Mouse (Mus musculus) c-Kit-positive CD71-positive TER-119-negative erythroid progenitor cells, embryonic 14.5 days (primary cell): Measurements from ENCODE around the gene Plppr5.

ENCODE experiments used
- DNase-seq: peaks from one replicate; pipeline ENCODE4 v3.0.0-alpha.2; 2013; ENCODE audit warnings: low read depth

The Plppr5 gene

DNA sequence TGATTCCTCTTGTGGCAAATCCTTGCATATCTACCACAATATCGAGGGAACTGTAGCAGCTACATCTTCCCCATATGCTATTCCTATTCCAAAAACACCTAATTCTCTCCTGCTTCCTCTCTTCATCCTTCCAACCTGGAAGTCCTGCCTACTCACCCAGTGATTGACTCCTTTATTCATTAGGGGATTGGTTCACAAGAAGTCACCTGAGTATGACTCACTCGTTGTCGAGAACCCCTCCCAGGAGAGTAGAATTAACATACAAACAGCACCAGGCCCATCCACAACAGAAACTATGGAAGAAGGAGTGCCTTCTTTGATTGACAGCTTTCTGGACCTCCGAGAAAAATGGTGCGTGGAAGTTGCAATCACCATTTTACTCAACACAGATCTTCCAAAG is 121.7 kb downstream of the Plppr5 start:
- no peak for DNase-seq

DNA sequence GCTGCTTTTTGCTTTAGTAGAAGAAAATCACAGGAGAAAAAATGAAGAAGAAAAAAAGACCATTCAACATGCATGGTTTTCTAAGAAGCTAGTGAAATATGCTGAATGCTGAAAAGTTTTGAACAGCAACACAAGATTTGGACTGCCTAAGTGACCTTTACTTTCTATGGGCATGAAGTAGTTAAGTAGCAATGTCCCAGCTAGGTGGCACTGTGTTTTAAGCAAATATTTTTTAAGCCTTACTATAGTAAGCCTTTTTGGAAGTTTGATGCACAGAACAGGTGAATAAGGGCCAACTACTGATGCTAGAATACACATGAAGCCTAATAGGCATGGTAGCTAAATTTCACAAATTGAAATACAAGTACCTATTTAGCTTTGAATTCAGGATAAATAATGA is 134.2 kb downstream of the Plppr5 start:
- DNase-seq = no peak

DNA sequence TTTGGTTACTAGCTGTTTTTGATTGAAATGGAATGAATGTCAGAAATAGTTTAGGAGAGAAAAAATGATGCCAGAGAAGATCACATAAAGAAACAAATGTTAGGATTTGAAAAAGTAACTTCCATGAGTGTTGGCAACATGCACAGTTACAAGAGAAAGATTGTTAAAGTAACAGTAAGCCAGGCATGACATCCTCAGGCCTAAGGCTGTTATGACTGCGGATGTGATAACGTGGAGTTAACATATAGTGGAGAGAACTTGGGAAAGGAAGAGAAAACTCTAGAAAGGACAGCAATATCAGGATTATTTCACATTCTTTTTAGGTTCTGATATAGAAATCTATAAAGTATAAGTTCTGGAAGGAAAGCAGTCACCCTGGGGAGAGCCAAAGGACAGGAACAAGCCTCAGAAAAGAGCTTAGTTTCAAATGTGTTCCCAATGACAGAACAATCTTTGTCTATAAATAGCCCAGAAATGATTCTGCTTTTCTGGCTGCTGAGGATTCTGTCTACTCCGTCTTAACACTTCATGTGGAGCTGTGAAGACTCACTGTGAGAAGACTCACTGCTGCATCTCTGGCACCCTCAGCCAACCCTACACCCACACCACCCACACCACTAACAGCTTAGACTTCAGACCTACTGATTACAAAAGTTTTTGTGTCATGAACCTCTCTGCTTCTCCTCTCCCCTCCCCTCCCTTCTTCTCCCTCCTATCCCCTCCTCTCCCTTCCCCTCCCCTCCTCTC is 142.1 kb downstream of the Plppr5 start:
- no peak for DNase-seq

DNA sequence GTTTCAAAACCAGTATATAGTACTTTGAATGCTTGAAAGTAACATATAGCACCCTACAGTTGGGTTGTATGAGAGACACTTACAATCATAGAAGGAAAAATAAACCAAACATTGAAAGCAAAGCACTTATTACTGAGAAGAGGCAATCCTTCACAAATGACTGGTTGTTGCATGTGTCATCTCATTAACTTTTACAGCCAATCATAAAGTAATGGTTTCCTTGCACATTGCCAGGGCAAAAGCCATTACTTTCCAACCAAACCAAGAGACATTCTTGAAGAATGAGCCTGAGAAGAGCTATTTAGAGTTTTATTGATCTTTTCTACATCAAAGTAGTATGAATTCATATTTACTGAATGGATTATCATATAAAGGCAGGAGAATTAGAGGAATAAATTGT is 148.8 kb downstream of the Plppr5 start:
- DNase-seq = no peak

DNA sequence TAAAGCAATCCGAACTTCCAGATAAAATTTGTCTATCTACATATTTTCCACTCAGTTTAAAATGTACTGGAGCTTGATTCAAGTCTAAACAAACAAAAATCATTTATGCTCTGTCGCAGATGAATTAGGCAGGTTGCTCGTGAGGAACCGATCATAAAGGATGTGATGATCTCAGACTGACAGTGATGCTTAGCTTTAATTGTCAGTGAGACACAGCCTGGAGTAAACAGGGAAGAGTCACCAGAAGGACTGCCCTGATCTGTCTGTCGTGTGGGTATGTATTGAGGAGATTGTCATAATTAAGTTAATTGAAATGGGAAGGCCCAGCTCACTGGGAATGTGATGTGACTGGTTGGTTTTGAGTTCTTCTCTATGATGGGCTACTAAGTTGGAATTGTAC is 149.9 kb downstream of the Plppr5 start:
- no peak for DNase-seq

DNA sequence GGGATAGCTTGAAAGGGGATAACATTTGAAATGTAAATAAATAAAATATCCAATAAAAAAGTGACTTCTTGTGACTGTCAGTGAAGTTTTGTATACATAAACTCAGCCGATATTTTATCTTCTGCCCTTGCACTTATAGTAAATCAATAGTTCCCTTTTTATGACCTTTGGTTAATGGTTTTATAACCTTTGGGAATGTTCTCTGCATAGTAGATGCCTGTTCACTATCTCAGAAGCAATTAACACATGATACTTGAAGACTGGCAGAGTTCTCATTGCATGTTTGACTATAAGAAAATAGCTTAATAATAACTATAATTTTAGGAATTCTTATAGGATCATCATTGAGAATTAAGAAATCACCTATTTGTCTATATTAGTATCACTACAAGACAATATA is 150.9 kb downstream of the Plppr5 start:
- no peak for DNase-seq

DNA sequence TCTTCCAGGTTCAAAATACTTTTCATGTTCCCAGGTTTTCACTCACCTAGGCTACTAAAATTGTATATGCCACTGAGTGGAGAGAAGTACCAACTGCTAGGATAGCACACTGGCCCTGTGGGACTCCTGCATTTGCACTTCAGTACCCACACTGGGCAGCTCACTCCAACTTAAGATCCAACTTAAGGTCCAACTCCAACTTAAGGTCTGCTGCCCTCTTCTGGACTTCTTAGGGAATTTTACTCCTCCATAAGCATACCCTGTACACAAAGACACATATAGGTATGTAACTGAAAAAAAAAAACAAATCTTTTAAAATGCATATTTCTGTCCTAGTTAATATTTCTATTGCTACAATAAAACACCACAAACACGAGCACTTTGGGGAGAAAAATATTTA is 153.5 kb downstream of the Plppr5 start:
- no peak for DNase-seq

DNA sequence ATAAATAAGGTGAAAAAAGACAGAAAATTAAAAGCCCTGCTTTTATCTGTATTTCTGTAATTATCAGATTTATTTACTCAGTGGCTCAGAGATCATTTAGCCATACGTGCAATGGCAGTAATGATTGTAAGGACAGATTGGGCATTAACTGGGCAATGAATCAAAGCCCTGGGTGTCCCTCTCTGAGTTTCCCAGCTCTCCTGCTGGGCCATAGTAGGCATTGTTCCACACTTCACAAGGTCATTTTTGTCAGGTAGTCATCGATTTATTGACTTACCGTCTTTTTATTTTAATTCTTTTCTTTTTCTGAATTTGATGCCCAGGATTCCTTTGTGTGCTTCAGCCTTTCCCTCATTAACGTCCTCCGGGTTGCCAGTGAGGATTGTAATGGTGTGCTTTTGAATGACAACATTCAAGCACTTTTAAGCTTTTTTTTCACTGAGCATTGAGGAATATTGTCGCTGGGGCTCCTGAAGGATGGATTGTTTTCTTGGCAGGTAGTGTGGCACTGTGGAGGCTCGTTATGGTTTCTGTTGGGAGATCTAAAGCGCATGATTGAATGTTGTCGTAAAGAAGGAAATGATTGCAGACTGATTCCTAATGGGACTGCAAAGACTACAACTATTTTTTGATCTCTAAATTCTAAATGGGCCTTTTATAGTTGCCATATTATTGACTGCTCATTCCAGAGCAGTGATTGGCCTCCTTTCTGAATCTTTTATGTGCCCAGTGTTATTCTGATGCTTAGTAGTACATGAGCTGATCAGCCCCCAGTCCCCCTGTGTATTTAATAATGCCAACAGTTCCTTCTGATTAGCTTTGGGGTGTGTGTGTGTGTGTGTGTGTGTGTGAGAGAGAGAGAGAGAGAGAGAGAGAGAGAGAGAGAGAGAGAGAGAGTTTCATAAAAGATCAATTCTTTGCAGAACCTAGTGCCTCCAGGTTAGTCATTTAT is 154.8 kb downstream of the Plppr5 start:
- no peak for DNase-seq

DNA sequence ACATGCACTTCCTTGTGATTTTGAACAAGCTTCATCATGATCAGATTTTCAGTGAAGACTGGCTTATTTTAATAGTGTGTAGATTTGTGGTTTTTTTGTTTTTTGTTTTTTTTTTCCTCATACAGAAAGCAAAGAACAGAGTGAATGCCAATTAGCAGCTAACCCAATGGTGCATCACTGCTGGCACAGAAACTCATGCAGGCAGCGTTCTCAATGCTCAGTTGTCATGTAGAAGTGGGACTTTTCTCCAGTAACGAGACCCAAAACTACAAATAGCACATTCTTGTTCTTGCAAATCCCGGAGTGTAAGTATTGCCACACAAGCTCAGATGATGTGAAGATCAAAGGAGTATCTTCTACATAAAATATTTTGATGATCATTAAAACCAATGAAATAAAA is 156.9 kb downstream of the Plppr5 start:
- DNase-seq = no peak

DNA sequence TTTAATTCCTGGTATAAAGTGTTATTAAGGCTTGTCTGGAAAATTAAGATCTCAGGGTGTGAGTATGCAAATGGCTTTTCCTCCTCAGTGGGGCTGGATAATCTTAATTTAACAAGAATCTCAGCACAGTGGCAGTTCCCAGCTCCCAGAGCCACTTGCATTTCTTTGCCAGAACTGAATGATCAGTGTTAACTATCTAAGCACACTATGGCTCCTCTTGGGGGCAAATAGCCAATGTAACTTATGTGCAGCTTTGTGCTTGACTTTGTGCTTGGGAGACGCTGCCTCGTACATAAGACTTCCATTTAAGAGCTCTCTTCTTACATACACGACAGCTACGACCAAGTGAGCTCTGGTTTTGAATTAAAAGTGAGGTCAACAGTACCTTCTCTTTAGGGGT is 158.0 kb downstream of the Plppr5 start:
- DNase-seq = no peak
